In the genomic region with DNA sequence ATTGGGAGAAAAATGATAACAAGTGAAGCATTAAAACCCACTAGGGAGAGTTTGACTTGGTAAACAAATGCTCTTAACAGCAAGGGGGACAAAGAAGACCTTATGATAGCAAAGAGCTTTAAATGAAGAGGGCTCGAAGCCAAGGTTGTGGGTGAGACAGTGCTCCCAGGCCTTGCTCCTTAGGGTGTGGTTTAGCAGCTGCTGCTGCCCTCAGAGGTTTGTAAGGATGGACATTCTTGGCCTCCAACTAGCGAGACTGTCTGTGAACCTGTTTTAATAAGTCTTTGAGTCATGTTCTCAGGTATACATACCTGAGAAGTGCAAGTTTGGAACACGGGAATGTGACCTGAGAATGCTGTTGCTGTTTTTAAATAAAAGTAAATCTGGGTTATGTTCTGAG, we compare ENCODE assay signal across 26 mouse cellular contexts.
"Had no signal": no experiment of that assay in that cellular context is flagged by ENCODE, and none has a peak within 500 bp of the region (broad histone marks: within the 10 kb centered on the region; RNA-seq: fewer than 3 reads in every experiment).

No protein-coding gene starts in this region.

- H3K27ac ChIP-seq: heart, adult 2 months; heart, embryonic 13.5 days; heart, embryonic 15.5 days; hindbrain, embryonic 13.5 days; hindbrain, embryonic 15.5 days; hindbrain, postnatal 0 days; kidney, embryonic 15.5 days; kidney, postnatal 0 days; limb, embryonic 13.5 days; limb, embryonic 15.5 days; liver, embryonic 12.5 days; liver, embryonic 14.5 days had no signal

- H3K9me3 ChIP-seq: heart, embryonic 13.5 days; heart, embryonic 15.5 days; hindbrain, embryonic 13.5 days; hindbrain, embryonic 15.5 days; kidney, embryonic 15.5 days; limb, embryonic 13.5 days; limb, embryonic 15.5 days; liver, embryonic 12.5 days had no signal

- H3K27me3 ChIP-seq: heart, embryonic 15.5 days; hindbrain, embryonic 13.5 days; hindbrain, embryonic 15.5 days; kidney, embryonic 15.5 days; limb, embryonic 15.5 days had no signal

- ATAC-seq: hindbrain, postnatal 0 days; intestine, embryonic 16.5 days; liver, embryonic 12.5 days had no signal

- H3K4me3 ChIP-seq: heart, adult 2 months; heart, embryonic 13.5 days; heart, embryonic 15.5 days; hindbrain, embryonic 13.5 days; hindbrain, embryonic 15.5 days; kidney, embryonic 15.5 days; limb, embryonic 13.5 days; limb, embryonic 15.5 days; liver, embryonic 12.5 days had no signal

- H3K9ac ChIP-seq: heart, embryonic 15.5 days; hindbrain, embryonic 13.5 days; hindbrain, embryonic 15.5 days; kidney, embryonic 15.5 days; limb, embryonic 13.5 days; limb, embryonic 15.5 days; liver, embryonic 12.5 days; liver, embryonic 14.5 days had no signal

- H3K36me3 ChIP-seq: heart, embryonic 13.5 days; heart, embryonic 15.5 days; hindbrain, embryonic 13.5 days; hindbrain, embryonic 15.5 days; kidney, embryonic 15.5 days; limb, embryonic 13.5 days; limb, embryonic 15.5 days; liver, embryonic 12.5 days had no signal

- DNase-seq: gastrocnemius, postnatal 14 days; gastrocnemius, postnatal 36 days; heart, adult 2 months; heart, postnatal 14 days; heart, postnatal 36 days; kidney, adult 11 months; kidney, adult 2 months; kidney, adult 9 months; kidney, postnatal 14 days; kidney, postnatal 36 days; layer of hippocampus, adult 9-11 months; layer of hippocampus, postnatal 36 days; left cerebral cortex, postnatal 4 days had no signal

- H3K4me2 ChIP-seq: heart, embryonic 11.5 days; heart, embryonic 13.5 days; heart, embryonic 15.5 days; hindbrain, embryonic 13.5 days; hindbrain, embryonic 15.5 days; kidney, embryonic 15.5 days; limb, embryonic 13.5 days; limb, embryonic 15.5 days; liver, embryonic 12.5 days had no signal
